Mouse (Mus musculus): Measurements from ENCODE around the gene Dars.

GRCm38 (mm10) chr1:128441129-128441473, 23.9 kb upstream of the Dars start:
- TF ChIP-seq CTCF (IDR thresholded peaks at IDR 0.05; ENCODE audit: low read depth) (no peak), EP300 (IDR thresholded peaks at IDR 0.05; ENCODE audit: low read depth) (no peak)

Data from liver, postnatal 0 days (tissue).